Mouse (Mus musculus): Measurements from ENCODE around the gene Gmpr. TPM values are rescaled to one million over a fixed set of nuclear protein-coding genes. Genes with fewer than 3 reads are reported as not detected.
A peak's percentile ranks its signal among the peaks of the same experiment; 100 is the strongest.

Gmpr gene
- polyA plus RNA-seq, 1 experiment from 2014 or later = 50.5 TPM

GRCm38 (mm10) chr13:45527232-45527964 is 20.2 kb downstream of the Gmpr start:
- ATAC-seq (ENCODE audit: insufficient read depth, low FRiP score) = peak; percentile 61
- no peak overlapping the region for H3K4me2 ChIP-seq (ENCODE audit: low read depth, low read length)
- no peaks in the 10 kb centered on the region for H3K36me3 ChIP-seq (ENCODE audit: control insufficient read depth, insufficient read depth, low read length)

GRCm38 (mm10) chr13:45528787-45529186 is 21.5 kb downstream of the Gmpr start:
- ATAC-seq (ENCODE audit: insufficient read depth, low FRiP score) = no peak
- 71% methylated on average over 4 of the region's 4 CpGs for WGBS
- peaks cover 18% of the 10 kb centered on the region for H3K4me1 ChIP-seq (ENCODE audit: control insufficient read depth, insufficient read depth, low read length)

More at GRCm38 (mm10) chr13:45527232-45527964, 20.2 kb downstream of the Gmpr start:
- Histone ChIP-seq H3K27me3 (ENCODE audit: control insufficient read depth, insufficient read depth, low read length) (no peaks in the 10 kb centered on the region), H3K4me1 (ENCODE audit: control insufficient read depth, insufficient read depth, low read length) (peaks cover 18% of the 10 kb centered on the region), H3K4me3 (replicated peaks; ENCODE audit: low read length) (no peak overlapping the region), H3K27ac (ENCODE audit: low read length) (no peak overlapping the region), H3K9ac (ENCODE audit: low read length) (no peak overlapping the region), H3K9me3 (replicated peaks; ENCODE audit: control insufficient read depth, low read length) (no peaks in the 10 kb centered on the region)
- 77% methylated on average over 11 of the region's 11 CpGs for WGBS

DNA sequence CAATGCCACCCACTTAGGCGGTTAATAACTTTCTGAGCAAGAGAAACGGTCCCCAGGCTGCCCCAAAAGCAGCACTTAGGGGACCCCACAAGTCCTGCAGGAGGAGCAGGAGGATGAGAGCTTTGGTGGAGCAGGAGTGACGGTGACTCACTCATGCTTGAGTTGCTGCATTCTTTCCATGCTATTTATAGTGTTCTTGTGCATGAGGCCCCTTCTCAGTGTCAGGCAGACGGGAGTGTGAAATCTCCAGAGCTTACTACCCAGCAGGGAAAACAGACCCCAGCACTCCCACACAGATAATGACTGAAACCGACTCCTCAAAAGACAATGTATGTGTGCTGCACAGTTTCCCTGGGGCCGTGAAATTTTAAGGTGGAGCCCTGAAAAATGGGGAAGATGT is 23.5 kb downstream of the Gmpr start:
- H3K9me3 ChIP-seq (replicated peaks; ENCODE audit: control insufficient read depth, low read length) = no peaks in the 10 kb centered on the region
- H3K27ac ChIP-seq (ENCODE audit: low read length) = peak overlapping the region; percentile 49
- peak; percentile 46; the same call in 1 of the 2 replicates for ATAC-seq (ENCODE audit: insufficient read depth, low FRiP score)
- H3K9ac ChIP-seq (ENCODE audit: low read length) = 0 out of 2 replicates have a peak overlapping the region, but pooled peaks have one; percentile 31
- peaks cover 18% of the 10 kb centered on the region for H3K4me1 ChIP-seq (ENCODE audit: control insufficient read depth, insufficient read depth, low read length)
- no peaks in the 10 kb centered on the region for H3K27me3 ChIP-seq (ENCODE audit: control insufficient read depth, insufficient read depth, low read length)
- H3K4me3 ChIP-seq (replicated peaks; ENCODE audit: low read length) = no peak overlapping the region
- WGBS = 27% methylated on average over 6 of the region's 6 CpGs
- no peak overlapping the region for H3K4me2 ChIP-seq (ENCODE audit: low read depth, low read length)
- no peaks in the 10 kb centered on the region for H3K36me3 ChIP-seq (ENCODE audit: control insufficient read depth, insufficient read depth, low read length)

More at GRCm38 (mm10) chr13:45528787-45529186, 21.5 kb downstream of the Gmpr start:
- H3K9me3 ChIP-seq (replicated peaks; ENCODE audit: control insufficient read depth, low read length) = no peaks in the 10 kb centered on the region
- H3K4me2 ChIP-seq (ENCODE audit: low read depth, low read length) = no peak overlapping the region
- no peaks in the 10 kb centered on the region for H3K27me3 ChIP-seq (ENCODE audit: control insufficient read depth, insufficient read depth, low read length)
- no peak overlapping the region for H3K9ac ChIP-seq (ENCODE audit: low read length)
- H3K27ac ChIP-seq (ENCODE audit: low read length) = no peak overlapping the region
- no peaks in the 10 kb centered on the region for H3K36me3 ChIP-seq (ENCODE audit: control insufficient read depth, insufficient read depth, low read length)
- no peak overlapping the region for H3K4me3 ChIP-seq (replicated peaks; ENCODE audit: low read length)

GRCm38 (mm10) chr13:45535731-45536453 is 28.6 kb downstream of the Gmpr start:
- Histone ChIP-seq H3K27ac (ENCODE audit: low read length) (no peak overlapping the region), H3K4me3 (replicated peaks; ENCODE audit: low read length) (no peak overlapping the region), H3K9ac (ENCODE audit: low read length) (no peak overlapping the region), H3K27me3 (ENCODE audit: control insufficient read depth, insufficient read depth, low read length) (no peaks in the 10 kb centered on the region), H3K36me3 (ENCODE audit: control insufficient read depth, insufficient read depth, low read length) (no peaks in the 10 kb centered on the region), H3K9me3 (replicated peaks; ENCODE audit: control insufficient read depth, low read length) (no peaks in the 10 kb centered on the region), H3K4me1 (ENCODE audit: control insufficient read depth, insufficient read depth, low read length) (peaks cover 7% of the 10 kb centered on the region; the same call in 1 of the 2 replicates), H3K4me2 (ENCODE audit: low read depth, low read length) (no peak overlapping the region)
- WGBS = 89% methylated on average over 9 of the region's 9 CpGs
- ATAC-seq (ENCODE audit: insufficient read depth, low FRiP score) = no peak

DNA sequence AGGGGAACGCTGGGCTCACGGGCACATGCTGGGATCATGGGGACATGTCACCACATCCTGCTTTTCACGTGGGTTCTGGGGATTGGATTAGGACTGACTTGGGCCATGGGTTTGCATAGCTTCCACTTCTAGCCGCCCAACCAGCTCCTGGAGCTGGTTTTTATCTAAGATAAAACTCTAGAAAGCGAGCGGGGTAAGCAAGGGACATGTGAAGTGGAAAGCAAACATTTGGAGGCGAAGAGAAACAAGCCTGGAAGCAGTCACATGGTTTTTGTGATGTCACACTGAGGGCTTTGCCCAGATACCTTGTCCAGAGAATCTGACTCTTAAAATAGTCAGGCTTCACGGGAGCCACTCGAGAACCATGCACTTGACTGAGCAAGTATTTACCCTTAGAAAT is 29.9 kb downstream of the Gmpr start:
- H3K4me3 ChIP-seq (replicated peaks; ENCODE audit: low read length) = no peak overlapping the region
- no peak overlapping the region for H3K9ac ChIP-seq (ENCODE audit: low read length)
- no peak overlapping the region for H3K4me2 ChIP-seq (ENCODE audit: low read depth, low read length)
- no peaks in the 10 kb centered on the region for H3K36me3 ChIP-seq (ENCODE audit: control insufficient read depth, insufficient read depth, low read length)
- peaks cover 3% of the 10 kb centered on the region; the same call in 1 of the 2 replicates for H3K4me1 ChIP-seq (ENCODE audit: control insufficient read depth, insufficient read depth, low read length)
- H3K9me3 ChIP-seq (replicated peaks; ENCODE audit: control insufficient read depth, low read length) = no peaks in the 10 kb centered on the region
- no peak overlapping the region for H3K27ac ChIP-seq (ENCODE audit: low read length)
- H3K27me3 ChIP-seq (ENCODE audit: control insufficient read depth, insufficient read depth, low read length) = no peaks in the 10 kb centered on the region
- no peak for ATAC-seq (ENCODE audit: insufficient read depth, low FRiP score)
- 62% methylated on average over 9 of the region's 9 CpGs for WGBS

- H3K9ac ChIP-seq (ENCODE audit: low read length) = no peak overlapping the region
- H3K4me3 ChIP-seq (replicated peaks; ENCODE audit: low read length) = no peak overlapping the region
- WGBS = 79% methylated on average over 9 of the region's 9 CpGs
- H3K36me3 ChIP-seq (ENCODE audit: control insufficient read depth, insufficient read depth, low read length) = no peaks in the 10 kb centered on the region
- ATAC-seq (ENCODE audit: insufficient read depth, low FRiP score) = no peak
- no peak overlapping the region for H3K4me2 ChIP-seq (ENCODE audit: low read depth, low read length)
- H3K4me1 ChIP-seq (ENCODE audit: control insufficient read depth, insufficient read depth, low read length) = peaks cover 3% of the 10 kb centered on the region; the same call in 1 of the 2 replicates
- H3K27ac ChIP-seq (ENCODE audit: low read length) = no peak overlapping the region
- no peaks in the 10 kb centered on the region for H3K9me3 ChIP-seq (replicated peaks; ENCODE audit: control insufficient read depth, low read length)
- H3K27me3 ChIP-seq (ENCODE audit: control insufficient read depth, insufficient read depth, low read length) = no peaks in the 10 kb centered on the region
Observed at GRCm38 (mm10) chr13:45538091-45538490, 30.8 kb downstream of the Gmpr start.

- Histone ChIP-seq H3K4me3 (replicated peaks; ENCODE audit: low read length) (peak overlapping the region; percentile 45), H3K4me2 (ENCODE audit: low read depth, low read length) (peak overlapping the region; percentile 74), H3K9ac (ENCODE audit: low read length) (peak overlapping the region; percentile 61), H3K36me3 (ENCODE audit: control insufficient read depth, insufficient read depth, low read length) (no peaks in the 10 kb centered on the region), H3K9me3 (replicated peaks; ENCODE audit: control insufficient read depth, low read length) (no peaks in the 10 kb centered on the region), H3K4me1 (ENCODE audit: control insufficient read depth, insufficient read depth, low read length) (peaks cover 3% of the 10 kb centered on the region; the same call in 1 of the 2 replicates), H3K27ac (ENCODE audit: low read length) (0 out of 2 replicates have a peak overlapping the region, but pooled peaks have one; percentile 26), H3K27me3 (ENCODE audit: control insufficient read depth, insufficient read depth, low read length) (no peaks in the 10 kb centered on the region)
- WGBS = 24% methylated on average over 10 of the region's 10 CpGs
- ATAC-seq (ENCODE audit: insufficient read depth, low FRiP score) = peak; percentile 88
Observed at GRCm38 (mm10) chr13:45538532-45539204, 31.4 kb downstream of the Gmpr start.

- WGBS = 10% methylated on average over 10 of the region's 10 CpGs
- H3K4me1 ChIP-seq (ENCODE audit: control insufficient read depth, insufficient read depth, low read length) = peaks cover 3% of the 10 kb centered on the region; the same call in 1 of the 2 replicates
- peak overlapping the region; percentile 61 for H3K9ac ChIP-seq (ENCODE audit: low read length)
- H3K27ac ChIP-seq (ENCODE audit: low read length) = 0 out of 2 replicates have a peak overlapping the region, but pooled peaks have one; percentile 26
- peak overlapping the region; percentile 74 for H3K4me2 ChIP-seq (ENCODE audit: low read depth, low read length)
- no peaks in the 10 kb centered on the region for H3K9me3 ChIP-seq (replicated peaks; ENCODE audit: control insufficient read depth, low read length)
- H3K27me3 ChIP-seq (ENCODE audit: control insufficient read depth, insufficient read depth, low read length) = no peaks in the 10 kb centered on the region
- peak; percentile 78 for ATAC-seq (ENCODE audit: insufficient read depth, low FRiP score)
- no peaks in the 10 kb centered on the region for H3K36me3 ChIP-seq (ENCODE audit: control insufficient read depth, insufficient read depth, low read length)
- peak overlapping the region; percentile 45 for H3K4me3 ChIP-seq (replicated peaks; ENCODE audit: low read length)
Observed at GRCm38 (mm10) chr13:45539205-45539568, 31.9 kb downstream of the Gmpr start.

Measured in stomach, embryonic 16.5 days (tissue).